Mouse (Mus musculus) embryonic facial prominence, embryonic 13.5 days (tissue): ENCODE measurements around the gene Cdyl2. TPM values are rescaled to one million over a fixed set of nuclear protein-coding genes. Genes with fewer than 3 reads are reported as not detected.

Experiments
- ATAC-seq: fragments of 200-750 bp; cut with Nextera tagmentation; 2 replicates; pipeline ENCODE4 v1.8.0; 2017; ENCODE audit warnings: low read depth; ENCODE audit not compliant: insufficient number of reproducible peaks, insufficient read depth, low FRiP score, low TSS enrichment
- H3K27ac ChIP-seq: fragments of 300-500 bp; sonication (generic); 2 replicates; pipeline ENCODE4 v1.5.1; 2015; ENCODE audit warnings: moderate library complexity, mild to moderate bottlenecking, inconsistent platforms
- H3K27me3 ChIP-seq: fragments of 300-500 bp; sonication (generic); 2 replicates; pipeline ENCODE4 v1.6.1; 2015; ENCODE audit warnings: mild to moderate bottlenecking, inconsistent platforms
- H3K36me3 ChIP-seq: fragments of 300-500 bp; sonication (generic); 2 replicates; pipeline ENCODE4 v1.6.1; 2015; ENCODE audit warnings: mild to moderate bottlenecking, inconsistent platforms
- H3K4me1 ChIP-seq: fragments of 300-500 bp; sonication (generic); 2 replicates; pipeline ENCODE4 v1.6.1; 2015; ENCODE audit warnings: inconsistent platforms
- H3K4me2 ChIP-seq: fragments of 300-500 bp; sonication (generic); 2 replicates; pipeline ENCODE4 v1.6.1; 2015; ENCODE audit warnings: moderate library complexity, mild to moderate bottlenecking, inconsistent platforms
- H3K4me3 ChIP-seq: fragments of 300-500 bp; sonication (generic); 2 replicates; pipeline ENCODE4 v1.5.1; 2015; ENCODE audit warnings: mild to moderate bottlenecking, inconsistent platforms
- H3K9ac ChIP-seq: fragments of 300-500 bp; sonication (generic); 2 replicates; pipeline ENCODE4 v1.6.1; 2015; ENCODE audit warnings: mild to moderate bottlenecking, inconsistent platforms
- H3K9me3 ChIP-seq: fragments of 300-500 bp; sonication (generic); 2 replicates; pipeline ENCODE4 v1.6.1; 2016; ENCODE audit warnings: inconsistent platforms
- WGBS: fragments of 180-500 bp; shearing (Covaris S2); methylation state at CpG from one replicate; pipeline ENCODE4 v1.1.7; 2015; ENCODE audit warnings: mixed read lengths; 5-methylcytosine and 5-hydroxymethylcytosine counted together
- polyA plus RNA-seq: library from polyadenylated mRNA; unstranded; fragments of >200 nt; fragmentation: Nextera tagmentation; extraction: Ambion mirVana; gene quantifications from 2 replicates; pipeline ENCODE4 v1.2.1, GENCODE M21; 2015

Gene Cdyl2
- polyA plus RNA-seq, 1 experiment from 2014 or later = 9.1 TPM

- Histone ChIP-seq H3K4me3 (no peak overlapping the region), H3K36me3 (no peaks in the 10 kb centered on the region), H3K4me1 (no peaks in the 10 kb centered on the region), H3K9ac (no peak overlapping the region), H3K27ac (no peak overlapping the region), H3K4me2 (no peak overlapping the region), H3K27me3 (no peaks in the 10 kb centered on the region), H3K9me3 (no peaks in the 10 kb centered on the region)
- 73% methylated on average over 6 of the region's 6 CpGs for WGBS
- no peak for ATAC-seq
These were observed 199.7 kb downstream of the Cdyl2 start for GRCm38 (mm10) chr8:116533081-116533480.

GRCm38 (mm10) chr8:116528736-116529135, 204.1 kb downstream of the Cdyl2 start:
- no peaks in the 10 kb centered on the region for H3K36me3 ChIP-seq
- H3K9me3 ChIP-seq = no peaks in the 10 kb centered on the region
- no peak overlapping the region for H3K9ac ChIP-seq
- H3K4me2 ChIP-seq = no peak overlapping the region
- H3K4me1 ChIP-seq = no peaks in the 10 kb centered on the region
- WGBS = 78% methylated on average over 7 of the region's 7 CpGs
- no peak for ATAC-seq
- H3K27ac ChIP-seq = no peak overlapping the region
- H3K4me3 ChIP-seq = no peak overlapping the region
- H3K27me3 ChIP-seq = no peaks in the 10 kb centered on the region

GRCm38 (mm10) chr8:116524915-116525314, 207.9 kb downstream of the Cdyl2 start:
- Histone ChIP-seq H3K9ac (no peak overlapping the region), H3K4me1 (no peaks in the 10 kb centered on the region), H3K4me3 (no peak overlapping the region), H3K4me2 (no peak overlapping the region), H3K9me3 (no peaks in the 10 kb centered on the region), H3K27ac (no peak overlapping the region), H3K36me3 (no peaks in the 10 kb centered on the region), H3K27me3 (no peaks in the 10 kb centered on the region)
- 77% methylated on average over 7 of the region's 7 CpGs for WGBS
- ATAC-seq = no peak

Other genes starting within 250 kb of the Cdyl2 start
- gene Dynlrb2, start 228.0 kb downstream of the Cdyl2 start, polyA plus RNA-seq = 2.7 TPM in 1 of 2 replicates, not detected in the other
- gene Cmc2, start 188.5 kb upstream of the Cdyl2 start, polyA plus RNA-seq = 78.7 and 80.7 TPM in 2 replicates
- 42.6 and 44.5 TPM in 2 replicates for gene Cenpn, start 188.7 kb upstream of the Cdyl2 start, polyA plus RNA-seq
- gene Atmin, start 210.4 kb upstream of the Cdyl2 start, polyA plus RNA-seq = 9.0 and 10.0 TPM in 2 replicates
- gene 1700030J22Rik, start 246.0 kb upstream of the Cdyl2 start, polyA plus RNA-seq = 2.4 and 2.7 TPM in 2 replicates